Mouse (Mus musculus): ENCODE data around the gene Selplg. TPM values are rescaled to one million over a fixed set of nuclear protein-coding genes. Genes with fewer than 3 reads are reported as not detected.

Gene Selplg
- polyA plus RNA-seq, 1 experiment from 2014 or later: 18.9 TPM

DNA sequence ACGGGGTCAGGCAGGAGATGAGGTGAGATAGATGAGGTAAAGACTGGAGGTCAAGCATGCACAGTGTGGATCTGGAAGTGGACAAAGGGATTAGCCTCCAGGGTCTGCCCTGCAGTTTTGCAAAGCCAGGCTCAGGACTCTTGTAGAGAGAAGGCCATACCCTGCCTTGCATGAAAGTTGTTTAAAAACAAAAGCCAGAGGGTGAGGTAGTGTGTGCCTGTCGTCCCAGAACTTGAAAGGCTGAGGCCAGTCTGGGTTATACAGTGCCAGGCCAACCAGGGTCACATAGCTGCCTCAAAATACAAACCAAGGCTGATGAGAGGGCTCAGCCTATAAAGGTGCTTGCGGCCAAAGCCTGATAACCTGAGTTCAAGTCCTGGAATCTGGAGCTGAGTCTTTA is 703 bp downstream of the Selplg start:
- ATAC-seq (no peak), DNase-seq (no peak)
- Histone ChIP-seq H3K36me3 (replicated peaks; ENCODE audit: insufficient read depth, low read length) (no peaks in the 10 kb centered on the region), H3K4me1 (ENCODE audit: insufficient read depth) (peaks cover 8% of the 10 kb centered on the region; the same call in 1 of the 2 replicates), H3K9ac (replicated peaks) (peak overlapping the region; percentile 47; the same call in 1 of the 2 replicates), H3K9me3 (ENCODE audit: low read length) (no peaks in the 10 kb centered on the region), H3K4me2 (ENCODE audit: low read depth, low read length) (0 out of 2 replicates have a peak overlapping the region, but pooled peaks have one; percentile 14), H3K27me3 (ENCODE audit: insufficient read depth, low read length) (no peaks in the 10 kb centered on the region), H3K27ac (ENCODE audit: low read depth) (peak overlapping the region; percentile 83), H3K4me3 (ENCODE audit: low read depth, low read length) (peak overlapping the region; percentile 27)
- WGBS (ENCODE audit: insufficient replicate concordance): 61% methylated on average over 3 of the region's 3 CpGs
- TF ChIP-seq EP300 (IDR thresholded peaks at IDR 0.05; ENCODE audit: low read depth) (no peak), CTCF (IDR thresholded peaks at IDR 0.05; ENCODE audit: low read depth) (no peak)

DNA sequence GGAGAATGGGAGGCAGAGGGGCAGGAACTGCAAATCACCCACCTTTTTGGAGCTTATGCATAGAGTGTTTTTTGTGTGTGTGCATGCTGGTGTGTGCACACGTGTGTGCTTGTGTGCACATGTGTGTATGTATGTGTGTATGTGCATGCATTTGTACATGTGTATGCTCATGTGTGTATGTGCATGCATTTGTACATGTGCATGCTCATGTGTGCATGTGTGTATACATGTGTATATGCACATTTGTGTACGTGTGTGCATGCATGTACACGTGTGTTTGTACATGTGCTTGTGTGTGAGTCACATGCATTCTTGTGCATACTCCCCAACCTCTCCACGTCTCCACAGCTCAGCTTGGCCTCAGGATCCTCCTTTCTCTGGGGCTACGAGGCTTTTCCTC is 1.6 kb downstream of the Selplg start:
- ATAC-seq: no peak
- Histone ChIP-seq H3K9ac (replicated peaks) (0 out of 2 replicates have a peak overlapping the region, but pooled peaks have one; percentile 9), H3K4me2 (ENCODE audit: low read depth, low read length) (peak overlapping the region; percentile 55), H3K36me3 (replicated peaks; ENCODE audit: insufficient read depth, low read length) (no peaks in the 10 kb centered on the region), H3K27me3 (ENCODE audit: insufficient read depth, low read length) (no peaks in the 10 kb centered on the region), H3K4me3 (ENCODE audit: low read depth, low read length) (peak overlapping the region; percentile 41; the same call in 1 of the 2 replicates), H3K27ac (ENCODE audit: low read depth) (peak overlapping the region; percentile 82), H3K4me1 (ENCODE audit: insufficient read depth) (peaks cover 8% of the 10 kb centered on the region; the same call in 1 of the 2 replicates), H3K9me3 (ENCODE audit: low read length) (no peaks in the 10 kb centered on the region)
- 69% methylated on average over 5 of the region's 5 CpGs for WGBS (ENCODE audit: insufficient replicate concordance)
- no peak for DNase-seq
- TF ChIP-seq EP300 (IDR thresholded peaks at IDR 0.05; ENCODE audit: low read depth) (no peak), CTCF (IDR thresholded peaks at IDR 0.05; ENCODE audit: low read depth) (no peak)

DNA sequence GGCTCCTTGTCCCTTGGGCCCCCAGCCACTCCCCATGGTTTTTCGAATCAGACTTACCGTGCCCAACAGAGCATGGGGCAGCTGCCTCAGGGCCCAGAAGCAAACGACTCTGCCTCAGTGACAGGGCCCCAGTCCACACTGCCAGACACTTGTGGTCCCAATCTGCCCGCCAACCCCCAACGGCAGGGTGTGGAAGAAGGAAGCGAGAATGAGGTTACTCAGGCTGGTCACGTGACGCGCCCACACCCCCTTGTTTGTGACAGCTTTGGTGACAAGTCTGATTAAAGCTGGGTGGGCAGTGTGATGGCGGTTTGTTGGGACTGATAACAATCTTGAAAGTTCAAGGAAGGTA is 2.2 kb downstream of the Selplg start:
- WGBS (ENCODE audit: insufficient replicate concordance): 30% methylated on average over 10 of the region's 10 CpGs
- Histone ChIP-seq H3K27ac (ENCODE audit: low read depth) (peak overlapping the region; percentile 82), H3K4me1 (ENCODE audit: insufficient read depth) (peaks cover 8% of the 10 kb centered on the region; the same call in 1 of the 2 replicates), H3K4me3 (ENCODE audit: low read depth, low read length) (peak overlapping the region; percentile 41), H3K9me3 (ENCODE audit: low read length) (no peaks in the 10 kb centered on the region), H3K4me2 (ENCODE audit: low read depth, low read length) (peak overlapping the region; percentile 55), H3K36me3 (replicated peaks; ENCODE audit: insufficient read depth, low read length) (no peaks in the 10 kb centered on the region), H3K27me3 (ENCODE audit: insufficient read depth, low read length) (no peaks in the 10 kb centered on the region), H3K9ac (replicated peaks) (peak overlapping the region; percentile 53)
- ATAC-seq: peak; percentile 71
- peak; percentile 83 for DNase-seq
- TF ChIP-seq CTCF (IDR thresholded peaks at IDR 0.05; ENCODE audit: low read depth): no peak
- peak; percentile 36; the same call in 1 of the 2 replicates for TF ChIP-seq EP300 (IDR thresholded peaks at IDR 0.05; ENCODE audit: low read depth)

DNA sequence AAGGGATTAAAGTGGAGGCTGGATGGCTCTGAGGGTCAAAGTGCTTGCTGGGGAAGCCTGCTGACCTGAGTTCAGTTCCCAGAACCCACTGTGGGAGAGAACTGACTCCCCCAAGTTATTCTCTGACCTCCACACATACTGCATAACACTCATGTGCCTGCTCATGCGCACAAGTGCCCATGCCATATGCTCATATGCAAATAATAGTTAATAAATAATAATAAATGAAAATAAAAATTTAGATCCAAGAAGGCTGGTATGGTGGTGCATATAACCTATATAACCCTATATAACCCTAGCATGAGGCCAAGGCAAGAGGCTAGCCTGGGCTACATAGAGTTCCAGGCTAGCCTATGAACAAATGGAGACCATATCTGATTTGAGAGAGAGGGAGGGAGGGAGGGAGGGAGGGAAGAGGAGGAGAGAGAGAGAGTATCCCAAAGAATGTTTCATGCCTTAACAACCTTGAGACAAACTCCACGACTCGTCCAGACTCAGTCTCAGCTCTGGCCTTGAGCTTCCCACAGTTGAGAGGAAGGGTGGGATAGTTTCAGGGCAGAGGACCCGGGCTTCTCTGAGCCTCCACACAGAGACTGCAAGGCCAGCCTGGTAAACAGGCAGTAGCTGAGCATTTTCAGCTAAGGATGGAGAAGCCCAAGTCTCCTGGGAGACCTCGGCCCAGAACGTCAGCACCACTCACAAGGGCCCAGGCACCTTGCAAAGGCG is 2.7 kb downstream of the Selplg start:
- H3K4me3 ChIP-seq (ENCODE audit: low read depth, low read length): peak overlapping the region; percentile 41
- no peaks in the 10 kb centered on the region for H3K9me3 ChIP-seq (ENCODE audit: low read length)
- peaks cover 8% of the 10 kb centered on the region; the same call in 1 of the 2 replicates for H3K4me1 ChIP-seq (ENCODE audit: insufficient read depth)
- ATAC-seq (no peak), DNase-seq (no peak)
- TF ChIP-seq EP300 (IDR thresholded peaks at IDR 0.05; ENCODE audit: low read depth): no peak
- TF ChIP-seq CTCF (IDR thresholded peaks at IDR 0.05; ENCODE audit: low read depth): no peak
- H3K36me3 ChIP-seq (replicated peaks; ENCODE audit: insufficient read depth, low read length): no peaks in the 10 kb centered on the region
- no peaks in the 10 kb centered on the region for H3K27me3 ChIP-seq (ENCODE audit: insufficient read depth, low read length)
- H3K4me2 ChIP-seq (ENCODE audit: low read depth, low read length): peak overlapping the region; percentile 55
- peak overlapping the region; percentile 53 for H3K9ac ChIP-seq (replicated peaks)
- peak overlapping the region; percentile 82 for H3K27ac ChIP-seq (ENCODE audit: low read depth)
- 40% methylated on average over 7 of the region's 7 CpGs for WGBS (ENCODE audit: insufficient replicate concordance)

DNA sequence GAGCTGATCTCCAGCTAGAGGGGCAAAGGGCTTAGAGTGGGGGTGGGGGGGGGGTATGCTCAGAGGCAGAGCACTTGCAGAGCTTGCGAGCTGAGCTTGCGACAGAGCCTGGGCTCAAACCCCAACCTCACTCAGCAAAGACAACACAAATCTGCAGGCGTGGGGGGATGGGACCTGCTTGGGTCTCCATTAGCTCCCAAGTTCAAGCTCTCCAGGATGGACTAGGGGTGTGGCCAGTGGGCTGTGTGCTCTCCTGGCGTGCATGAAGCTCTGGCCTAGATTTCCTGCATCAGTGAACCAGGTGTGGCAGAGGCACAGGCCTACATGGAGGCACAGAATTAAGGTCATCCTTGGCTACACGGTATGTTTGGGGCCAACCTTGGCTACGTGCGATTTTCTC is 4.0 kb downstream of the Selplg start:
- Histone ChIP-seq H3K4me1 (ENCODE audit: insufficient read depth) (peaks cover 8% of the 10 kb centered on the region; the same call in 1 of the 2 replicates), H3K4me2 (ENCODE audit: low read depth, low read length) (peak overlapping the region; percentile 4), H3K4me3 (ENCODE audit: low read depth, low read length) (peak overlapping the region; percentile 21)

DNA sequence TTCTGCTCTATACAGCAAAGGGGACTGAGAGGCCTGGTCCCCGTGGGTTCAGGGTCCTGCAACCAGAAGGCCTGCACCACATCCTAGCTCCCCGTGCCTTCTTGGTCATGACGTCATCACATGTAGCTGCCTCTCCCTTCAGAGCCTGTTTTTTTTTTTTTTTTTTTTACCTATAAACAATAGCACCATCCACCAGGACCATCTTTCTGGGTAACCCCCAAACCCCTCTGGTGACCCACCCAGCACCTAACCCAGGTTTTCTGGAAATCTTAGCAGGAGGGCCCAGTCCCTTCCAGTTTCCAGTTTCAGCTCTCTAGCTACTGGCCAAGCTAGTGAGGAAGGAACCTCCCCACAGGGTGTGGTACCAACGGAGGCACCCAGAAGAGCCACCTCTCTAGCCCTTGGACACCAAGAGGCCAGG is 4.4 kb downstream of the Selplg start:
- Histone ChIP-seq H3K4me2 (ENCODE audit: low read depth, low read length) (peak overlapping the region; percentile 4), H3K27me3 (ENCODE audit: insufficient read depth, low read length) (no peaks in the 10 kb centered on the region), H3K27ac (ENCODE audit: low read depth) (peak overlapping the region; percentile 62), H3K4me3 (ENCODE audit: low read depth, low read length) (peak overlapping the region; percentile 21; the same call in 1 of the 2 replicates), H3K36me3 (replicated peaks; ENCODE audit: insufficient read depth, low read length) (no peaks in the 10 kb centered on the region), H3K9me3 (ENCODE audit: low read length) (no peaks in the 10 kb centered on the region), H3K4me1 (ENCODE audit: insufficient read depth) (peaks cover 8% of the 10 kb centered on the region; the same call in 1 of the 2 replicates), H3K9ac (replicated peaks) (0 out of 2 replicates have a peak overlapping the region, but pooled peaks have one; percentile 11)
- no peak for TF ChIP-seq EP300 (IDR thresholded peaks at IDR 0.05; ENCODE audit: low read depth)
- no peak for TF ChIP-seq CTCF (IDR thresholded peaks at IDR 0.05; ENCODE audit: low read depth)
- ATAC-seq: no peak
- no peak for DNase-seq
- 33% methylated on average over 4 of the region's 4 CpGs for WGBS (ENCODE audit: insufficient replicate concordance)

More for the DNA sequence above, 4.0 kb downstream of the Selplg start:
- Histone ChIP-seq H3K9me3 (ENCODE audit: low read length) (no peaks in the 10 kb centered on the region), H3K27me3 (ENCODE audit: insufficient read depth, low read length) (no peaks in the 10 kb centered on the region), H3K9ac (replicated peaks) (no peak overlapping the region), H3K27ac (ENCODE audit: low read depth) (peak overlapping the region; percentile 62), H3K36me3 (replicated peaks; ENCODE audit: insufficient read depth, low read length) (no peaks in the 10 kb centered on the region)
- WGBS (ENCODE audit: insufficient replicate concordance): 43% methylated on average over 7 of the region's 7 CpGs
- no peak for ATAC-seq
- no peak for DNase-seq
- TF ChIP-seq CTCF (IDR thresholded peaks at IDR 0.05; ENCODE audit: low read depth): no peak
- no peak for TF ChIP-seq EP300 (IDR thresholded peaks at IDR 0.05; ENCODE audit: low read depth)

Data from liver, postnatal 0 days (tissue).